Mouse (Mus musculus): ENCODE data around the gene Spag5.

GRCm38 (mm10) chr11:78337040-78337439 lies 35.7 kb downstream of the Spag5 start:
- no peak for TF ChIP-seq CTCF (IDR thresholded peaks at IDR 0.05; ENCODE audit: extremely low read depth, insufficient read depth, low read length)
- TF ChIP-seq POLR2A (IDR thresholded peaks at IDR 0.05; ENCODE audit: extremely low read depth, insufficient read depth, low read length): no peak

Measured in cortical plate, adult 2 months (tissue).